Mouse (Mus musculus) lung, adult 2 months (tissue): Measurements from ENCODE around the gene Gm20388.
"Not testable (repeated sequence)": the region's sequence is repeated elsewhere in the genome, so short reads cannot be mapped to it uniquely, and the experiment has no call there.

Experiments
- CTCF ChIP-seq: fragments of 200-500 bp; IDR thresholded peaks from 2 replicates; pipeline ENCODE4 v1.5.1; 2011; ENCODE audit warnings: mild to moderate bottlenecking, low read length, control low read depth; ENCODE audit not compliant: insufficient read depth
- POLR2A ChIP-seq: fragments of 200-500 bp; IDR thresholded peaks from 2 replicates; pipeline ENCODE4 v1.6.1; 2011; ENCODE audit warnings: low read depth, mild to moderate bottlenecking, control low read depth, low read length, borderline replicate concordance; ENCODE audit errors: extremely low read depth

GRCm38 (mm10) chr8:120803661-120804375 lies 893.2 kb downstream of the Gm20388 start:
- not testable (repeated sequence) for TF ChIP-seq CTCF, POLR2A
